Mouse (Mus musculus) G1E (cell line): ENCODE measurements around the gene Cgnl1.

Source experiments
- CTCF ChIP-seq: IDR thresholded peaks from 2 replicates; pipeline ENCODE4 v1.5.1; 2012; ENCODE audit warnings: low read depth, low read length, inconsistent platforms, mixed read lengths
- GATA1 ChIP-seq: IDR thresholded peaks from 2 replicates; pipeline ENCODE4 v1.6.1; 2012; ENCODE audit warnings: borderline replicate concordance, low read length, inconsistent platforms, mixed read lengths
- GATA2 ChIP-seq: IDR thresholded peaks from 2 replicates; pipeline ENCODE4 v1.6.1; 2012; ENCODE audit warnings: low read depth, low read length, inconsistent platforms, borderline replicate concordance
- POLR2AphosphoS5 ChIP-seq: IDR thresholded peaks from 2 replicates; pipeline ENCODE4 v1.6.1; 2012; ENCODE audit warnings: low read depth, low read length, inconsistent platforms; ENCODE audit not compliant: insufficient replicate concordance
- TAL1 ChIP-seq: conservative IDR thresholded peaks from 2 replicates; pipeline ENCODE4 v1.6.1; 2012; ENCODE audit warnings: low read depth, low read length, inconsistent platforms, mixed read lengths

- TF ChIP-seq CTCF (no peak), GATA1 (no peak), TAL1 (no peak), POLR2AphosphoS5 (no peak), GATA2 (no peak)
Observed at GRCm38 (mm10) chr9:71707989-71708388, 63.4 kb downstream of the Cgnl1 start.
